In genomic region chr19:34214136-34214535, GRCm38 (mm10) we compare ENCODE assay signal across 22 mouse cellular contexts. TPM values are rescaled to one million over a fixed set of nuclear protein-coding genes. Genes with fewer than 3 reads are reported as not detected.
DNase-seq lines count a peak whose midpoint lies in the region; ATAC-seq and TF ChIP-seq lines count a peak whose summit lies in the region.
"Had no signal": no experiment of that assay in that cellular context is flagged by ENCODE, and none has a peak within 500 bp of the region (broad histone marks: within the 10 kb centered on the region; RNA-seq: fewer than 3 reads in every experiment).

No protein-coding gene starts in this region.

- DNase-seq in kidney, postnatal 0 days (ENCODE audit: low spot score) = no peak
- DNase-seq in kidney, postnatal 36 days = no peak
- DNase-seq in testis, postnatal 14 days (ENCODE audit: low spot score) = peak; percentile 32
- DNase-seq in testis, postnatal 10 days (ENCODE audit: low spot score) = no peak
- no peak for DNase-seq in limb, embryonic 10.5 days (ENCODE audit: low spot score)
- no peak for DNase-seq in right cerebral cortex, postnatal 10 days (ENCODE audit: low spot score in 2 of 2)
- DNase-seq: adrenal gland, postnatal 10 days; cerebellum, adult 9-11 months; heart, postnatal 36 days; kidney, postnatal 4 days; lung, adult 18-20 months; lung, postnatal 10 days; right cerebral cortex, postnatal 4 days; thymus, postnatal 25 days had no signal

- no peaks in the 10 kb centered on the region for H3K4me1 ChIP-seq in kidney, postnatal 0 days (replicated peaks; ENCODE audit: insufficient read depth, low read length)
- peaks cover 10% of the 10 kb centered on the region; the same call in 1 of the 2 replicates for H3K4me1 ChIP-seq in intestine, postnatal 0 days (replicated peaks; ENCODE audit: control insufficient read depth, insufficient read depth, low read length)
- peaks cover 10% of the 10 kb centered on the region for H3K4me1 ChIP-seq in limb, embryonic 10.5 days
- H3K4me1 ChIP-seq: hindbrain, embryonic 15.5 days had no signal

- no peak overlapping the region for H3K4me2 ChIP-seq in kidney, postnatal 0 days (ENCODE audit: low read length)
- no peak overlapping the region for H3K4me2 ChIP-seq in intestine, postnatal 0 days (replicated peaks; ENCODE audit: low read depth)
- H3K4me2 ChIP-seq: embryonic facial prominence, embryonic 15.5 days; forebrain, embryonic 15.5 days; hindbrain, embryonic 15.5 days; limb, embryonic 15.5 days; midbrain, embryonic 12.5 days had no signal

- no peak for TF ChIP-seq CTCF in kidney, postnatal 0 days (IDR thresholded peaks at IDR 0.05; ENCODE audit: low read depth)
- TF ChIP-seq CTCF in intestine, postnatal 0 days (IDR thresholded peaks at IDR 0.05; ENCODE audit: low read depth) = no peak

- no peak overlapping the region for H3K4me3 ChIP-seq in kidney, postnatal 0 days (replicated peaks; ENCODE audit: low read depth, low read length)
- H3K4me3 ChIP-seq in intestine, postnatal 0 days (ENCODE audit: low read depth, low read length) = no peak overlapping the region
- H3K4me3 ChIP-seq in limb, embryonic 10.5 days = no peak overlapping the region
- H3K4me3 ChIP-seq: embryonic facial prominence, embryonic 15.5 days; forebrain, embryonic 15.5 days; hindbrain, embryonic 15.5 days; limb, embryonic 15.5 days; midbrain, embryonic 12.5 days had no signal

- H3K27me3 ChIP-seq in kidney, postnatal 0 days (ENCODE audit: insufficient read depth, low read length) = no peaks in the 10 kb centered on the region
- no peaks in the 10 kb centered on the region for H3K27me3 ChIP-seq in intestine, postnatal 0 days (replicated peaks; ENCODE audit: control insufficient read depth, insufficient read depth, low read length)
- H3K27me3 ChIP-seq in limb, embryonic 10.5 days (ENCODE audit: low read depth, poor library complexity, severe bottlenecking) = no peaks in the 10 kb centered on the region
- H3K27me3 ChIP-seq: embryonic facial prominence, embryonic 15.5 days; forebrain, embryonic 15.5 days; hindbrain, embryonic 15.5 days; limb, embryonic 15.5 days; midbrain, embryonic 12.5 days had no signal

- no peaks in the 10 kb centered on the region for H3K36me3 ChIP-seq in kidney, postnatal 0 days (ENCODE audit: insufficient read depth, low read length)
- 0 out of 2 replicates have a peak, but pooled peaks cover 3% of the 10 kb centered on the region for H3K36me3 ChIP-seq in intestine, postnatal 0 days (ENCODE audit: control insufficient read depth, insufficient read depth)
- no peaks in the 10 kb centered on the region for H3K36me3 ChIP-seq in limb, embryonic 10.5 days
- H3K36me3 ChIP-seq: embryonic facial prominence, embryonic 15.5 days; forebrain, embryonic 15.5 days; hindbrain, embryonic 15.5 days; limb, embryonic 15.5 days; midbrain, embryonic 12.5 days had no signal

- no peaks in the 10 kb centered on the region for H3K9me3 ChIP-seq in kidney, postnatal 0 days (replicated peaks; ENCODE audit: low read length)
- no peaks in the 10 kb centered on the region for H3K9me3 ChIP-seq in intestine, postnatal 0 days (ENCODE audit: control insufficient read depth)
- no peaks in the 10 kb centered on the region for H3K9me3 ChIP-seq in limb, embryonic 10.5 days (replicated peaks)
- H3K9me3 ChIP-seq: embryonic facial prominence, embryonic 15.5 days; forebrain, embryonic 15.5 days; hindbrain, embryonic 15.5 days; limb, embryonic 15.5 days; midbrain, embryonic 12.5 days had no signal

- ATAC-seq in kidney, postnatal 0 days (replicated peaks; ENCODE audit: low FRiP score, low read depth) = 0 out of 2 replicates have a peak, but pooled peaks have one; percentile 25
- ATAC-seq in intestine, postnatal 0 days = peak; percentile 86
- ATAC-seq: forebrain, embryonic 15.5 days had no signal

- H3K27ac ChIP-seq in kidney, postnatal 0 days = no peak overlapping the region
- H3K27ac ChIP-seq in intestine, postnatal 0 days (ENCODE audit: low read depth, low read length) = peak overlapping the region; percentile 75
- no peak overlapping the region for H3K27ac ChIP-seq in limb, embryonic 10.5 days
- H3K27ac ChIP-seq: embryonic facial prominence, embryonic 15.5 days; forebrain, embryonic 15.5 days; hindbrain, embryonic 15.5 days; limb, embryonic 15.5 days; midbrain, embryonic 12.5 days had no signal

- no peak overlapping the region for H3K9ac ChIP-seq in kidney, postnatal 0 days (ENCODE audit: low read depth, low read length)
- no peak overlapping the region for H3K9ac ChIP-seq in intestine, postnatal 0 days (ENCODE audit: low read depth, low read length)
- H3K9ac ChIP-seq: embryonic facial prominence, embryonic 15.5 days; forebrain, embryonic 15.5 days; hindbrain, embryonic 15.5 days; limb, embryonic 15.5 days; midbrain, embryonic 12.5 days had no signal

- 37% methylated on average over 4 of the region's 4 CpGs for WGBS in kidney, postnatal 0 days
- WGBS in intestine, postnatal 0 days = 22% methylated on average over 4 of the region's 4 CpGs
- 75% methylated on average over 4 of the region's 4 CpGs for WGBS in limb, embryonic 10.5 days

RNA-seq across cellular contexts. Expression of gene Stambpl1, which starts 22.1 kb away (rescaled TPM):
- 4.9 and 6.7 TPM in 2 replicates for polyA plus RNA-seq in kidney, postnatal 0 days (2015; fragmentation: Nextera tagmentation; extraction: Ambion mirVana)
- polyA plus RNA-seq in intestine, postnatal 0 days (2015; fragmentation: Nextera tagmentation; extraction: Ambion mirVana) = 14.8 and 16.8 TPM in 2 replicates
- 13.8 and 15.7 TPM in 2 replicates for polyA plus RNA-seq in limb, embryonic 10.5 days (2016; fragmentation: Nextera tagmentation; extraction: Ambion mirVana)

RNA-seq across cellular contexts. Expression of gene Acta2, which starts 41.3 kb away (rescaled TPM):
- 450 and 526 TPM in 2 replicates for polyA plus RNA-seq in kidney, postnatal 0 days (2015; fragmentation: Nextera tagmentation; extraction: Ambion mirVana)
- polyA plus RNA-seq in intestine, postnatal 0 days (2015; fragmentation: Nextera tagmentation; extraction: Ambion mirVana) = 1,651 and 1,727 TPM in 2 replicates
- 12.0 and 19.9 TPM in 2 replicates for polyA plus RNA-seq in limb, embryonic 10.5 days (2016; fragmentation: Nextera tagmentation; extraction: Ambion mirVana)

RNA-seq across cellular contexts. Expression of gene Ankrd22, which starts 48.3 kb away (rescaled TPM):
- polyA plus RNA-seq in kidney, postnatal 0 days (2015; fragmentation: Nextera tagmentation; extraction: Ambion mirVana) = 0.05 and 0.14 TPM in 2 replicates
- polyA plus RNA-seq in intestine, postnatal 0 days (2015; fragmentation: Nextera tagmentation; extraction: Ambion mirVana) = 3.0 TPM in 2 replicates
- 0.09 and 0.10 TPM in 2 replicates for polyA plus RNA-seq in limb, embryonic 10.5 days (2016; fragmentation: Nextera tagmentation; extraction: Ambion mirVana)
- polyA plus RNA-seq: forebrain, embryonic 15.5 days; heart, embryonic 14.5 days; hindbrain, embryonic 15.5 days; kidney, embryonic 14.5 days; midbrain, embryonic 12.5 days had no signal

Comparison
In these comparisons a context has a peak if more than half of its experiments do, and no peak if none do; other contexts are left out.
1. RNA of gene Acta2, which starts 41.3 kb away (polyA plus RNA-seq): 1,651 to 1,727 TPM in intestine, postnatal 0 days and 450 to 526 TPM in kidney, postnatal 0 days; 12.0 to 19.9 TPM in limb, embryonic 10.5 days; every median in the first group is over 10 times any median in the second.